Mouse (Mus musculus) small intestine, adult 2 months (tissue): ENCODE data around the gene Lpcat1. TPM values are rescaled to one million over a fixed set of nuclear protein-coding genes. Genes with fewer than 3 reads are reported as not detected.
A peak's percentile ranks its signal among the peaks of the same experiment; 100 is the strongest.

ENCODE experiments used
- H3K27ac ChIP-seq: fragments of 200-500 bp; 2 replicates; pipeline ENCODE4 v1.5.1; 2012; ENCODE audit warnings: low read depth, low read length, control low read depth, inconsistent platforms; ENCODE audit not compliant: insufficient read depth
- H3K27me3 ChIP-seq: fragments of 200-500 bp; 2 replicates; pipeline ENCODE4 v1.6.1; 2012; ENCODE audit warnings: mild to moderate bottlenecking, moderate library complexity, low read length, inconsistent platforms; ENCODE audit not compliant: control insufficient read depth, insufficient read depth
- H3K36me3 ChIP-seq: fragments of 200-500 bp; 2 replicates; pipeline ENCODE4 v1.6.1; 2012; ENCODE audit warnings: mild to moderate bottlenecking, low read length, control low read depth, inconsistent platforms; ENCODE audit not compliant: control insufficient read depth, insufficient read depth
- H3K4me1 ChIP-seq: fragments of 200-500 bp; 2 replicates; pipeline ENCODE4 v1.6.1; 2012; ENCODE audit warnings: low read length, inconsistent platforms, mixed read lengths; ENCODE audit not compliant: control insufficient read depth, insufficient read depth, insufficient read length
- H3K4me3 ChIP-seq: fragments of 200-500 bp; 2 replicates; pipeline ENCODE4 v1.5.1; 2012; ENCODE audit warnings: low read depth, mild to moderate bottlenecking, control low read depth, inconsistent platforms, low read length, moderate library complexity
- CTCF ChIP-seq: fragments of 200-500 bp; IDR thresholded peaks from 2 replicates; pipeline ENCODE4 v1.5.1; 2012; ENCODE audit warnings: low read depth, mild to moderate bottlenecking, control low read depth, inconsistent platforms, low read length, moderate library complexity, mixed read lengths; ENCODE audit not compliant: insufficient replicate concordance, insufficient read length; ENCODE audit errors: extremely low read depth
- POLR2A ChIP-seq: fragments of 200-500 bp; IDR thresholded peaks from 2 replicates; pipeline ENCODE4 v1.6.1; 2012; ENCODE audit warnings: low read depth, mild to moderate bottlenecking, control low read depth, inconsistent platforms, low read length, moderate library complexity
- WGBS: fragments of 180-500 bp; shearing (Covaris S2); methylation state at CpG from one replicate; pipeline ENCODE4 v1.1.7; 2018; 5-methylcytosine and 5-hydroxymethylcytosine counted together
- polyA plus RNA-seq: library from polyadenylated mRNA; depleted of rRNA; stranded (reverse); fragments of >200 nt; gene quantifications from 2 replicates; pipeline ENCODE4 v1.2.3, GENCODE M21; 2012

Lpcat1 gene
- polyA plus RNA-seq, 1 experiment: 6.8 TPM

- Histone ChIP-seq H3K4me3 (no peak overlapping the region), H3K4me1 (peaks cover 5% of the 10 kb centered on the region; the same call in 1 of the 2 replicates), H3K27me3 (no peaks in the 10 kb centered on the region), H3K36me3 (no peaks in the 10 kb centered on the region), H3K27ac (no peak overlapping the region)
- WGBS: 57% methylated on average over 8 of the region's 8 CpGs
- no peak for TF ChIP-seq POLR2A
- TF ChIP-seq CTCF: no peak
Observed at GRCm38 (mm10) chr13:73490564-73491170, 23.7 kb downstream of the Lpcat1 start.

GRCm38 (mm10) chr13:73493183-73493582 is 26.2 kb downstream of the Lpcat1 start:
- H3K4me3 ChIP-seq: no peak overlapping the region
- H3K27ac ChIP-seq: no peak overlapping the region
- peaks cover 2% of the 10 kb centered on the region; the same call in 1 of the 2 replicates for H3K4me1 ChIP-seq
- H3K36me3 ChIP-seq: no peaks in the 10 kb centered on the region
- WGBS: 90% methylated on average over 4 of the region's 4 CpGs
- no peaks in the 10 kb centered on the region for H3K27me3 ChIP-seq
- TF ChIP-seq CTCF (no peak), POLR2A (no peak)

- no peak for TF ChIP-seq CTCF
- Histone ChIP-seq H3K27ac (no peak overlapping the region), H3K36me3 (no peaks in the 10 kb centered on the region), H3K4me1 (peaks cover 2% of the 10 kb centered on the region; the same call in 1 of the 2 replicates), H3K4me3 (no peak overlapping the region), H3K27me3 (no peaks in the 10 kb centered on the region)
- WGBS: 93% methylated on average over 9 of the region's 9 CpGs
Observed at GRCm38 (mm10) chr13:73494528-73494927, 27.5 kb downstream of the Lpcat1 start.

GRCm38 (mm10) chr13:73496137-73496536 is 29.1 kb downstream of the Lpcat1 start:
- H3K36me3 ChIP-seq: no peaks in the 10 kb centered on the region
- no peaks in the 10 kb centered on the region for H3K27me3 ChIP-seq
- no peak overlapping the region for H3K4me3 ChIP-seq
- H3K4me1 ChIP-seq: no peaks in the 10 kb centered on the region
- no peak for TF ChIP-seq POLR2A
- WGBS: 51% methylated on average over 2 of the region's 2 CpGs
- H3K27ac ChIP-seq: no peak overlapping the region

GRCm38 (mm10) chr13:73499893-73500604 is 33.1 kb downstream of the Lpcat1 start:
- H3K27ac ChIP-seq: no peak overlapping the region
- H3K4me3 ChIP-seq: no peak overlapping the region
- WGBS: 74% methylated on average over 6 of the region's 6 CpGs
- no peaks in the 10 kb centered on the region for H3K27me3 ChIP-seq
- H3K36me3 ChIP-seq: no peaks in the 10 kb centered on the region
- no peaks in the 10 kb centered on the region for H3K4me1 ChIP-seq
- TF ChIP-seq POLR2A (no peak), CTCF (no peak)

GRCm38 (mm10) chr13:73502719-73503118 is 35.7 kb downstream of the Lpcat1 start:
- 46% methylated on average over 2 of the region's 2 CpGs for WGBS
- peak; percentile 49; the same call in 1 of the 2 replicates for TF ChIP-seq CTCF
- no peak for TF ChIP-seq POLR2A
- Histone ChIP-seq H3K27ac (no peak overlapping the region), H3K4me1 (peaks cover 3% of the 10 kb centered on the region), H3K36me3 (no peaks in the 10 kb centered on the region), H3K4me3 (no peak overlapping the region), H3K27me3 (no peaks in the 10 kb centered on the region)

- H3K27ac ChIP-seq: no peak overlapping the region
- WGBS: 68% methylated on average over 7 of the region's 7 CpGs
- H3K4me3 ChIP-seq: no peak overlapping the region
- peaks cover 3% of the 10 kb centered on the region for H3K4me1 ChIP-seq
- no peak for TF ChIP-seq POLR2A
- peak; percentile 90; the same call in 1 of the 2 replicates for TF ChIP-seq CTCF
- no peaks in the 10 kb centered on the region for H3K27me3 ChIP-seq
- H3K36me3 ChIP-seq: no peaks in the 10 kb centered on the region
Observed at GRCm38 (mm10) chr13:73505686-73506467, 38.9 kb downstream of the Lpcat1 start.
